Mouse (Mus musculus) CH12.LX (cell line): ENCODE data around the gene Cacng4. TPM values are rescaled to one million over a fixed set of nuclear protein-coding genes. Genes with fewer than 3 reads are reported as not detected.

Experiments used
- DNase-seq: peaks from one replicate; pipeline ENCODE4 v3.0.0-alpha.2; 2013; ENCODE audit errors: extremely low read depth
- H3K27ac ChIP-seq: 2 replicates; pipeline ENCODE4 v1.5.1; 2012; ENCODE audit warnings: low read depth, mild to moderate bottlenecking, control low read depth, moderate library complexity; ENCODE audit not compliant: insufficient read depth
- H3K27me3 ChIP-seq: replicated peaks from 2 replicates; pipeline ENCODE3; 2012; ENCODE audit warnings: inconsistent platforms
- H3K36me3 ChIP-seq, 2 experiments: replicated peaks in 1 of 2; 2 replicates each; pipeline versions ENCODE3 to v1.6.1; 2012; ENCODE audit warnings: inconsistent platforms in 1 of 2, low read length in 1 of 2, mild to moderate bottlenecking in 1 of 2, mixed read lengths in 1 of 2, moderate library complexity in 1 of 2; ENCODE audit not compliant: control insufficient read depth in 1 of 2, insufficient read depth in 1 of 2
- H3K4me1 ChIP-seq, 2 experiments: 2 replicates each; pipeline ENCODE4 v1.6.1; 2012; ENCODE audit warnings: inconsistent platforms in 1 of 2, moderate library complexity in 1 of 2; ENCODE audit not compliant: insufficient read depth in 2 of 2, control insufficient read depth in 1 of 2
- H3K4me2 ChIP-seq: 2 replicates; pipeline ENCODE4 v1.6.1; 2012; ENCODE audit warnings: low read depth, mild to moderate bottlenecking, control low read depth; ENCODE audit not compliant: poor library complexity, insufficient read depth, severe bottlenecking
- H3K4me3 ChIP-seq, 3 experiments: fragments of 150-350 bp in 1 of 3; sonication (generic) in 1 of 3; replicated peaks in 1 of 3; 2 replicates each; pipeline versions ENCODE3 to v1.5.1; 2011 to 2012; ENCODE audit warnings: low read depth in 2 of 3, low read length in 2 of 3, mild to moderate bottlenecking in 2 of 3, moderate library complexity in 2 of 3, control low read depth in 1 of 3, improper control_type of control experiment in 1 of 3, inconsistent platforms in 1 of 3, mixed read lengths in 1 of 3; ENCODE audit not compliant: poor library complexity in 1 of 3
- H3K79me2 ChIP-seq: replicated peaks from 2 replicates; pipeline ENCODE4 v1.6.1; 2012; ENCODE audit warnings: mild to moderate bottlenecking, moderate library complexity; ENCODE audit not compliant: control insufficient read depth, poor library complexity, insufficient read depth, severe bottlenecking; ENCODE audit errors: extremely low read depth
- H3K9ac ChIP-seq: 2 replicates; pipeline ENCODE4 v1.6.1; 2012; ENCODE audit warnings: low read depth, mild to moderate bottlenecking, control low read depth, moderate library complexity; ENCODE audit not compliant: insufficient read depth
- H3K9me3 ChIP-seq: replicated peaks from 2 replicates; pipeline ENCODE3; 2012; ENCODE audit warnings: low read length, inconsistent platforms, mixed read lengths
- CHD1 ChIP-seq: IDR thresholded peaks from 2 replicates; pipeline ENCODE4 v1.6.1; 2012; ENCODE audit warnings: low read depth, low read length, improper control_type of control experiment, inconsistent platforms
- CHD2 ChIP-seq: IDR thresholded peaks from 2 replicates; pipeline ENCODE4 v1.6.1; 2011; ENCODE audit warnings: low read length, improper control_type of control experiment
- ETS1 ChIP-seq: conservative IDR thresholded peaks from 2 replicates; pipeline ENCODE4 v1.6.1; 2012; ENCODE audit warnings: low read depth, mild to moderate bottlenecking, inconsistent platforms, low read length, improper control_type of control experiment, moderate library complexity
- HCFC1 ChIP-seq: IDR thresholded peaks from 2 replicates; pipeline ENCODE4 v1.6.1; 2012; ENCODE audit warnings: low read depth, mild to moderate bottlenecking, inconsistent platforms, low read length, improper control_type of control experiment
- IRF4 ChIP-seq: IDR thresholded peaks from 2 replicates; pipeline ENCODE4 v1.6.1; 2014; ENCODE audit warnings: low read depth, mild to moderate bottlenecking, inconsistent platforms, low read length, improper control_type of control experiment
- JUND ChIP-seq: conservative IDR thresholded peaks from 2 replicates; pipeline ENCODE4 v1.6.1; 2011; ENCODE audit warnings: low read depth, low read length, improper control_type of control experiment
- MAX ChIP-seq: IDR thresholded peaks from 2 replicates; pipeline ENCODE4 v1.6.1; 2011; ENCODE audit warnings: low read length, improper control_type of control experiment
- MAZ ChIP-seq: IDR thresholded peaks from 2 replicates; pipeline ENCODE4 v1.6.1; 2012; ENCODE audit warnings: low read depth, mild to moderate bottlenecking, inconsistent platforms, low read length, improper control_type of control experiment, moderate library complexity
- MEF2A ChIP-seq: IDR thresholded peaks from 2 replicates; pipeline ENCODE4 v1.6.1; 2014; ENCODE audit warnings: low read depth, mild to moderate bottlenecking, inconsistent platforms, low read length, improper control_type of control experiment, borderline replicate concordance
- MXI1 ChIP-seq: IDR thresholded peaks from 2 replicates; pipeline ENCODE4 v1.6.1; 2011; ENCODE audit warnings: mild to moderate bottlenecking, low read depth, low read length, improper control_type of control experiment
- NELFE ChIP-seq: IDR thresholded peaks from 2 replicates; pipeline ENCODE4 v1.6.1; 2011; ENCODE audit warnings: low read depth, low read length, improper control_type of control experiment
- PAX5 ChIP-seq: IDR thresholded peaks from 2 replicates; pipeline ENCODE4 v1.6.1; 2012; ENCODE audit warnings: low read length, inconsistent platforms, mixed read lengths
- POLR2A ChIP-seq: IDR thresholded peaks from 2 replicates; pipeline ENCODE4 v1.6.1; 2011; ENCODE audit warnings: low read depth, mild to moderate bottlenecking, improper control_type of control experiment, low read length
- RCOR1 ChIP-seq: conservative IDR thresholded peaks from 2 replicates; pipeline ENCODE4 v1.6.1; 2012; ENCODE audit warnings: low read depth, mild to moderate bottlenecking, inconsistent platforms, low read length, improper control_type of control experiment
- SIN3A ChIP-seq: IDR thresholded peaks from 2 replicates; pipeline ENCODE4 v1.6.1; 2012; ENCODE audit warnings: low read length, improper control_type of control experiment, inconsistent platforms
- USF2 ChIP-seq: conservative IDR thresholded peaks from 2 replicates; pipeline ENCODE4 v1.6.1; 2011; ENCODE audit warnings: low read depth, low read length, improper control_type of control experiment
- ZMIZ1 ChIP-seq: IDR thresholded peaks from 2 replicates; pipeline ENCODE4 v1.6.1; 2012; ENCODE audit warnings: low read depth, mild to moderate bottlenecking, inconsistent platforms, low read length, improper control_type of control experiment
- ZNF384 ChIP-seq: IDR thresholded peaks from 2 replicates; pipeline ENCODE4 v1.6.1; 2012; ENCODE audit warnings: low read depth, low read length, improper control_type of control experiment, inconsistent platforms
- dilution Hi-C: fragments of 300-500 bp; cut with MboI; formaldehyde crosslinking; loops from 2 replicates; pipeline ENCODE4 v1.14.3; 2020; ENCODE audit warnings: low sequenced_read_pairs; ENCODE audit not compliant: extremely low pct_unique_long_range_greater_than_20kb, extremely low pct_ligation_motif_present
- in situ Hi-C: fragments of 300-500 bp; cut with MboI; formaldehyde crosslinking; loops from 3 replicates; pipeline ENCODE4 v1.14.3; 2019; ENCODE audit warnings: low sequenced_read_pairs, low pct_ligation_motif_present, low pct_unique_long_range_greater_than_20kb, mixed read lengths
- polyA plus RNA-seq: library from polyadenylated mRNA; unstranded; fragments of >175 nt; gene quantifications from 2 replicates; pipeline ENCODE4 v1.2.1, GENCODE M21; 2012; ENCODE audit warnings: low read depth; ENCODE audit not compliant: insufficient read length
- total RNA-seq, 2 experiments: library from RNA; depleted of rRNA; stranded (reverse); fragments of 300-350 nt in 1 of 2; fragments of >200 nt in 1 of 2; gene quantifications; 2 replicates each; pipeline ENCODE4 v1.2.3; 2012 to 2014

The Cacng4 gene
- total RNA-seq (2012; rRNA removed), result not detected in 2 replicates
- total RNA-seq (2014; rRNA removed), result not detected in 2 replicates
- not detected in 2 replicates for polyA plus RNA-seq

GRCm38 (mm10) chr11:107794547-107795269 is at the start of gene Cacng4:
Gene Cacng4 (minus strand): TSS chr11:107794557.
- Histone ChIP-seq H3K4me3 (no peak within 1 kb of the TSS), H3K36me3 (no peaks in the 10 kb centered on the region)
- dilution Hi-C loops (no loop called here), in situ Hi-C loops (no loop called here)
- TF ChIP-seq HCFC1, result no peak
- no peak for TF ChIP-seq SIN3A
- TF ChIP-seq, all 38 proteins: peak for 0
- Histone ChIP-seq H3K4me2 (no peak within 1 kb of the TSS), H3K79me2 (no peaks in the 10 kb centered on the region), H3K9me3 (peaks cover 8% of the 10 kb centered on the region), H3K9ac (no peak within 1 kb of the TSS), H3K27me3 (peaks cover 63% of the 10 kb centered on the region), H3K27ac (no peak within 1 kb of the TSS), H3K4me1 (no peaks in the 10 kb centered on the region; a peak in 1 of 4 replicates)
- DNase-seq, result no peak

GRCm38 (mm10) chr11:107833351-107834040 is 39.1 kb upstream of the Cacng4 start:
- Histone ChIP-seq H3K4me2 (no peak overlapping the region), H3K27me3 (peaks cover 3% of the 10 kb centered on the region), H3K4me3 (no peak overlapping the region), H3K36me3 (no peaks in the 10 kb centered on the region), H3K79me2 (no peaks in the 10 kb centered on the region), H3K4me1 (peaks cover 0 to 3% of the 10 kb centered on the region in 2 experiments; a peak in 1 of 4 replicates), H3K9me3 (no peaks in the 10 kb centered on the region), H3K27ac (no peak overlapping the region), H3K9ac (no peak overlapping the region)
- no peak for TF ChIP-seq HCFC1
- no peak for TF ChIP-seq CHD2
- no peak for TF ChIP-seq MAX
- TF ChIP-seq USF2, result no peak
- no peak for TF ChIP-seq SIN3A
- no peak for TF ChIP-seq POLR2A
- no peak for TF ChIP-seq NELFE
- no peak for TF ChIP-seq ZNF384
- no peak for TF ChIP-seq MXI1
- TF ChIP-seq MAZ, result no peak
- TF ChIP-seq JUND, result no peak
- no peak for TF ChIP-seq CHD1
- no peak for TF ChIP-seq RCOR1
- TF ChIP-seq MEF2A, result no peak
- no peak for TF ChIP-seq PAX5
- TF ChIP-seq ETS1, result no peak
- TF ChIP-seq ZMIZ1, result no peak
- no peak for TF ChIP-seq IRF4
- in situ Hi-C loops (no loop called here), dilution Hi-C loops (no loop called here)
- DNase-seq, result no peak
